Mouse (Mus musculus) A20 (cell line): ENCODE results near the gene Tmed3.

Experiments
- DNase-seq: peaks from one replicate; pipeline ENCODE4 v3.0.0-alpha.2; 2011; ENCODE audit warnings: low read depth, low spot score

Tmed3 gene

GRCm38 (mm10) chr9:89704265-89705196, at the start of gene Tmed3:
Gene Tmed3 (minus strand): TSS chr9:89705068.
- DNase-seq = peak; percentile 96

GRCm38 (mm10) chr9:89740041-89740440, 35.2 kb upstream of the Tmed3 start:
- DNase-seq = peak; percentile 5

- DNase-seq = no peak
Measured at GRCm38 (mm10) chr9:89738295-89738694, 33.4 kb upstream of the Tmed3 start, which contains the start of gene Ankrd34c. Gene Ankrd34c (minus strand): TSS chr9:89738475.

- DNase-seq = no peak
Measured at GRCm38 (mm10) chr9:89737888-89738287, 33.0 kb upstream of the Tmed3 start.

GRCm38 (mm10) chr9:89736932-89737705, 32.3 kb upstream of the Tmed3 start:
- DNase-seq = no peak

- DNase-seq = peak; percentile 55
Measured at GRCm38 (mm10) chr9:89706906-89707305, 2.0 kb upstream of the Tmed3 start.

GRCm38 (mm10) chr9:89705197-89705533, 297 bp upstream of the Tmed3 start:
- DNase-seq = no peak

GRCm38 (mm10) chr9:89700910-89701457, 3.9 kb downstream of the Tmed3 start:
- DNase-seq = peak; percentile 68

GRCm38 (mm10) chr9:89695143-89695542, 9.7 kb downstream of the Tmed3 start:
- DNase-seq = no peak

- DNase-seq = no peak
Measured at GRCm38 (mm10) chr9:89693670-89694069, 11.2 kb downstream of the Tmed3 start.

- no peak for DNase-seq
Measured at GRCm38 (mm10) chr9:89689179-89689578, 15.7 kb downstream of the Tmed3 start.

GRCm38 (mm10) chr9:89687503-89688226, 17.2 kb downstream of the Tmed3 start:
- DNase-seq = peak; percentile 79

GRCm38 (mm10) chr9:89686262-89686661, 18.6 kb downstream of the Tmed3 start:
- DNase-seq = peak; percentile 20

GRCm38 (mm10) chr9:89678974-89679373, 25.9 kb downstream of the Tmed3 start:
- peak; percentile 16 for DNase-seq

- DNase-seq = peak; percentile 71
Measured at GRCm38 (mm10) chr9:89674014-89674618, 30.8 kb downstream of the Tmed3 start.

- DNase-seq = no peak
Measured at GRCm38 (mm10) chr9:89673402-89673801, 31.5 kb downstream of the Tmed3 start.

GRCm38 (mm10) chr9:89669878-89670277, 35.0 kb downstream of the Tmed3 start:
- no peak for DNase-seq

GRCm38 (mm10) chr9:89667306-89667942, 37.4 kb downstream of the Tmed3 start:
- DNase-seq = no peak

GRCm38 (mm10) chr9:89650913-89651312, 54.0 kb downstream of the Tmed3 start:
- no peak for DNase-seq
